Mouse (Mus musculus): ENCODE measurements around the gene Gm7029. TPM values are rescaled to one million over a fixed set of nuclear protein-coding genes. Genes with fewer than 3 reads are reported as not detected.
"Not testable (repeated sequence)": the region's sequence is repeated elsewhere in the genome, so short reads cannot be mapped to it uniquely, and the experiment has no call there.

The Gm7029 gene
- polyA plus RNA-seq, 1 experiment from 2014 or later: not detected

DNA sequence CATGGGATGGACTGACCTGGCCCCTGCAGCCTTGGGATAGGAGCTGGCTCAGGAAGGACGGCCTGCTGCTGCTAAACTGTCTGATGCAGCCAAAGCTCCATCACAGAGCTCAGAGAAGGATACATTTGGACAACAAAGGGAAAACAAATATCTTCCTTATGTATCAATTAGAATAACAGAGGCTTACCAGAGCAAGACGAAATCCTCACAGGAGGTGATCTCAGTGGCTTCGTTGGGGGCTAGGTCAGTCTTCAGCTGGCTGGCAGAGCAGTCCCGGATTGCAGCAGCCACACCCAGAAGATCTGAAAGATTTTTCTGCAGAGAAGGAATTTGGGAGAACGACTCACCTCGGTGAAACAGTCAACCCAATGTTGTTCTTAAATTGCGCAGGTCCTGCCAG is 18.8 kb downstream of the Gm7029 start:
- ATAC-seq (replicated peaks; ENCODE audit: insufficient number of reproducible peaks, insufficient read depth, low FRiP score, low read depth): no peak
- Histone ChIP-seq H3K27me3 (no peaks in the 10 kb centered on the region), H3K4me1 (replicated peaks) (peaks cover 16% of the 10 kb centered on the region), H3K4me2 (no peak overlapping the region), H3K27ac (no peak overlapping the region), H3K4me3 (no peak overlapping the region), H3K9ac (no peak overlapping the region), H3K36me3 (no peaks in the 10 kb centered on the region), H3K9me3 (replicated peaks) (no peaks in the 10 kb centered on the region)
- WGBS: 29% methylated on average over 7 of the region's 7 CpGs

DNA sequence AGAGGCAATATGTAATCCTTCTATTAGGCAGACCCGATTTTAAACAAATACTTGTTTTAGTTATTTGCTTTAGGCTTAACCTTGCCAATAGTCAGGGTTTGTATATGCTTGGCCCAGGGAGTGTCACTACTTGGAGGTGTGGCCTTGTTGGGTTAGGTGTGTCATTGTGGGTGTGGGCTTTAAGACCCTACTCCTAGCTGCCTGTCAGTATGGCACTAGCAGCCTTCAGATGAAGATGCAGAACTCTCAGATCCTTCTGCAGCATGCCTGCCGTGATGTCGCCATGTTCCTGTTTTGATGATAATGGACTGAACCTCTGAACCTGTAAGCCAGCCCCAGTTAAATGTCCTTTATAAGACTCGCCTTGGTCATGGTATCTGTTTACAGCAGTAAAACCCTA is 19.4 kb downstream of the Gm7029 start:
- not testable (repeated sequence) for ATAC-seq (replicated peaks; ENCODE audit: insufficient number of reproducible peaks, insufficient read depth, low FRiP score, low read depth); H3K4me2 ChIP-seq; H3K9me3 ChIP-seq (replicated peaks); H3K36me3 ChIP-seq; H3K27me3 ChIP-seq; H3K9ac ChIP-seq; H3K27ac ChIP-seq; H3K4me3 ChIP-seq
- peaks cover 12% of the 10 kb centered on the region for H3K4me1 ChIP-seq (replicated peaks)
- WGBS: 74% methylated on average over 4 of the region's 4 CpGs

DNA sequence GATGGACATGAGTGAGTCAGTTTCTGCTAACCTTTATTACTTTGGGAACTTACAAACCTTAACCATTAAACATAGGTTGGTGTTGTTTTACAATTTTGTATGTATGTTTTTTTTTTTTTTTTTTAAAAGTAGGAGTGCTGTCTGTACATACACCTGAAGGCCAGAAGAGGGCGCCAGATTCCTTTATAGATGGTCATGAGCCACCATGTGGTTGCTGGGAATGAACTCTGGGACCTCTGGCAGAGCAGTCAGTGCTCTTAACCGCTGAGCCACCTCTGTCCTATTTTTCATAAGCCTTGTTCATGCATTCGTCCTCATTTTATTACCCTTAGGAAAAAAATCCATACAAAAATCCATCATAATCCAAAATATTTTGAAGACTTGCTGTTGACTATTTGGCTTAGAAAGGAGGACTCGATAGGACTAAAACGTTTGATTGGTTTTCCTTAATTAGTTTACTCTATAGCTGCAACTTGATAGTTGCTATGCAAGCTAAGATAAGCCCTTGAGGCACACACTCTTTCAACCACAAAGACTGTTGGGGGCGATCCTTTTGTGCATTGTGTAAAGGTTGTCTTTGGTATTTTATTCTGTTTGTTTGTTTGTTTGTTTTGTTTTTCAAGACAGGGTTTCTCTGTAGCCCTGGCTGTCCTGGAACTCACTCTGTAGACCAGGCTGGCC is 23.6 kb downstream of the Gm7029 start:
- Histone ChIP-seq H3K4me1 (replicated peaks) (peaks cover 5% of the 10 kb centered on the region; the same call in 1 of the 2 replicates), H3K9me3 (replicated peaks) (no peaks in the 10 kb centered on the region), H3K27ac (no peak overlapping the region), H3K9ac (no peak overlapping the region), H3K27me3 (no peaks in the 10 kb centered on the region), H3K4me2 (no peak overlapping the region), H3K36me3 (no peaks in the 10 kb centered on the region), H3K4me3 (no peak overlapping the region)
- no peak for ATAC-seq (replicated peaks; ENCODE audit: insufficient number of reproducible peaks, insufficient read depth, low FRiP score, low read depth)
- WGBS: 45% methylated on average over 6 of the region's 6 CpGs

DNA sequence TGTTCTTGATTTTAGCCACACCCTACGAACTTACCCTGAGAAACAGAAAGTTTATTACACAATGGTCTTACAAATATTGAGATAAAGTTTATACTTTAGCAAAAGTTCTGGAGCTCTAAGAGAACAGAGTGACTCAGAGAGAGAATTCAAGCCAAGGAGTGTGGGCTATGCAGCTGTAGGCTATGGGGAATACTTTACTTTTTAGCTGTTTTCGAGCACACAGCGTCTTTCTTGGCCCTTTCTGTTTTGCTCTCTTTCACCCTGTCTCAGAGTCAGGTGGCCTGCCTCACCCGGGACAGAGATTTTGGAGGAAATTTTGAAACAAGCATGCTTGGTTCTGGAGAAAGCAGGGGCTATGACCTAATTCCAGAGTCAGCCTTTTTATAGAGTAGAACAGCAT is 24.6 kb downstream of the Gm7029 start:
- H3K4me1 ChIP-seq (replicated peaks); H3K36me3 ChIP-seq; H3K4me3 ChIP-seq; ATAC-seq (replicated peaks; ENCODE audit: insufficient number of reproducible peaks, insufficient read depth, low FRiP score, low read depth); H3K9ac ChIP-seq; H3K9me3 ChIP-seq (replicated peaks); H3K4me2 ChIP-seq; H3K27ac ChIP-seq; H3K27me3 ChIP-seq: not testable (repeated sequence)
- WGBS: 83% methylated on average over 4 of the region's 4 CpGs

DNA sequence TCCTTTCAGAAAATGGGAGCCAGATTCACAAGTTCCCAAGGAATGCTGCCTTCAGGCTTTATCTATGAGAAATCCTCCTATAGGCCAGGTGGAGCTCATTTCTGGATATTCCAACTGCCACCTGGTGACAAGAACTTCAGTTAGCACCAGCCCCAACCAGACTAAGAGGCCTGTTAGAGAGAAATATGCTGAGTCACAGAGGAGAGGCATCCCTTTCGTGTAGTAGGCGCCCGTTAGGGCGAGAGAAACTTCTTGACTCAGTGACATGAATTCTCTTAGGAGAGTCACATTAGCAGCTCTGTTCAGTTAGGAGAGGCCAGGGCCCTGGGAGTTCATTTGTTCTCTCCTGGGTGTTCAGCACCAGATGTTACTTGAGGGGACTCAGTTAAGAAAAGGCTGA is 26.0 kb downstream of the Gm7029 start:
- H3K4me3 ChIP-seq: no peak overlapping the region
- no peak overlapping the region for H3K9ac ChIP-seq
- 68% methylated on average over 4 of the region's 4 CpGs for WGBS
- no peaks in the 10 kb centered on the region for H3K36me3 ChIP-seq
- peaks cover 5% of the 10 kb centered on the region; the same call in 1 of the 2 replicates for H3K4me1 ChIP-seq (replicated peaks)
- H3K9me3 ChIP-seq (replicated peaks): no peaks in the 10 kb centered on the region
- no peak for ATAC-seq (replicated peaks; ENCODE audit: insufficient number of reproducible peaks, insufficient read depth, low FRiP score, low read depth)
- H3K27me3 ChIP-seq: no peaks in the 10 kb centered on the region
- H3K27ac ChIP-seq: no peak overlapping the region
- no peak overlapping the region for H3K4me2 ChIP-seq

DNA sequence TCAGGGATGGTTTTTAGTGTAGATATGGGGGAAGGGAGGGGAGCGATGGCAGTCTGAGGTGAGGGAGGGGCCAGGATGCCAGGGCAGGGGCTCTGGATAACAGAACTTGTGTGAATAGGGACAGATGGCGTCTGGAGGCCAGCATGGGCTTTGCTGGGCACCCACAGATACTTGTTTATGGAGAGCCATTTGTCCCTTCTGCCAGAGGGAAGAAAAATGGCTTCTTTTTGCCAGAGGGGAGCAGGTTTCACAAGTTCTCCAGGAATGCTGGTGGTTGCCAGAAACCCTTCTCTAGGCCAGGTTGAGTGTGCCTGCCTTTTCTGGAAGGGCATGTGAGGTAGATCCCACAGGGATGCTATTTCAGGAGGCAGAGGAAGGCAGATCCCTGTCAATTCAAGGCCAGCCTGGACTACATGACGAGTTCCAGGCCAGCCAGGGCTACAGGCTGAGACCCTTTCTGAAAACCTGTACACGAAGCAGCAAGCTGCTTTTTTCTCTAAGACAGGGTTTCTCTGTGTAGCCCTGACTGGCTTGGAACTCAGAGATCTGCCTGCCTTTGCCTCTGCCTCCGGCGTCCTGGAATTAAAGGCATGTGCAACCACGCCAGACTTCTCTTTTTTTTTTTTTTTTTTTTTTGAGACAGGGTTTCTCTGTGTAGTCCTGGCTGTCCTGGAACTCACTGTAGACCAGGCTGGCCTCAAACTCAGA is 26.8 kb downstream of the Gm7029 start:
- peaks cover 5% of the 10 kb centered on the region; the same call in 1 of the 2 replicates for H3K4me1 ChIP-seq (replicated peaks)
- 49% methylated on average over 7 of the region's 7 CpGs for WGBS
- ATAC-seq (replicated peaks; ENCODE audit: insufficient number of reproducible peaks, insufficient read depth, low FRiP score, low read depth): no peak
- no peak overlapping the region for H3K27ac ChIP-seq
- H3K4me2 ChIP-seq: no peak overlapping the region
- H3K36me3 ChIP-seq: no peaks in the 10 kb centered on the region
- H3K27me3 ChIP-seq: no peaks in the 10 kb centered on the region
- H3K9me3 ChIP-seq (replicated peaks): no peaks in the 10 kb centered on the region
- no peak overlapping the region for H3K4me3 ChIP-seq
- 0 out of 2 replicates have a peak overlapping the region, but pooled peaks have one; percentile 14 for H3K9ac ChIP-seq

DNA sequence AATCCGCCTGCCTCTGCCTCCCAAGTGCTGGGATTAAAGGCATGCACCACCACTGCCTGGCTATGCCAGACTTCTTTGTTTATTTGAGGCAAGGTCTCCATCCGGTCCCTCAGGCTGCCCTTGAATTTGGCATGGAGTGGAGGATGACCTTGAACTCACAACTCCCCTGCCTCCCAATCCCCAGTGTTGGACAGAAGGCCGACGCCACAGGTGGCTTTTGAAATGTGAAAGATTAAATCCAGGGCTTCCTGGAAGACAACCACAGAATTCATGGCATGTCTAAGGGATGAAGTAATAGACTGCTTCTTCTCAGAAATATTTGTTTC is 27.3 kb downstream of the Gm7029 start:
- H3K9me3 ChIP-seq (replicated peaks): no peaks in the 10 kb centered on the region
- 72% methylated on average over 4 of the region's 4 CpGs for WGBS
- H3K9ac ChIP-seq: no peak overlapping the region
- no peak overlapping the region for H3K4me2 ChIP-seq
- ATAC-seq (replicated peaks; ENCODE audit: insufficient number of reproducible peaks, insufficient read depth, low FRiP score, low read depth): no peak
- H3K27me3 ChIP-seq: no peaks in the 10 kb centered on the region
- H3K27ac ChIP-seq: no peak overlapping the region
- H3K36me3 ChIP-seq: no peaks in the 10 kb centered on the region
- H3K4me1 ChIP-seq (replicated peaks): peaks cover 5% of the 10 kb centered on the region; the same call in 1 of the 2 replicates
- no peak overlapping the region for H3K4me3 ChIP-seq

DNA sequence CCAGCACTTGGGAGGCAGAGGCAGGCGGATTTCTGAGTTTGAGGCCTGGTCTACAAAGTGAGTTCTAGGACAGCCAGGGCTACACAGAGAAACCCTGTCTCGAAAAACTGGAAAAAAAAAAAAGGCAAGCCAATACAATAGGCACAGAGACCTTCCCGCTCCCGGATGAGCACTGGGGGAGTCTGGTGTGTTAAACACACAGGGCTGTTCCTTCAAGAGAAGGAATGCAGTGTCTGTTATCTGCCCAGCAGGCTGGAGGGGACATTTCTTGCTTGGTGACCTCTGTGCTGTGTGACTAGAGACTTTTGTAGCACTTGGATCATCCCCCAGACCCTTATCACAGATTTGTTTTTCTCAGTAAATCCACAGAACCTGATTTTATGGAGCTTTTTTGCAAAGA is 28.0 kb downstream of the Gm7029 start:
- Histone ChIP-seq H3K27me3 (no peaks in the 10 kb centered on the region), H3K9ac (no peak overlapping the region), H3K36me3 (no peaks in the 10 kb centered on the region), H3K4me1 (replicated peaks) (peaks cover 5% of the 10 kb centered on the region; the same call in 1 of the 2 replicates), H3K4me3 (no peak overlapping the region), H3K27ac (peak overlapping the region; percentile 47), H3K4me2 (no peak overlapping the region), H3K9me3 (replicated peaks) (no peaks in the 10 kb centered on the region)
- 56% methylated on average over 4 of the region's 4 CpGs for WGBS
- ATAC-seq (replicated peaks; ENCODE audit: insufficient number of reproducible peaks, insufficient read depth, low FRiP score, low read depth): peak; percentile 63; the same call in 1 of the 2 replicates

DNA sequence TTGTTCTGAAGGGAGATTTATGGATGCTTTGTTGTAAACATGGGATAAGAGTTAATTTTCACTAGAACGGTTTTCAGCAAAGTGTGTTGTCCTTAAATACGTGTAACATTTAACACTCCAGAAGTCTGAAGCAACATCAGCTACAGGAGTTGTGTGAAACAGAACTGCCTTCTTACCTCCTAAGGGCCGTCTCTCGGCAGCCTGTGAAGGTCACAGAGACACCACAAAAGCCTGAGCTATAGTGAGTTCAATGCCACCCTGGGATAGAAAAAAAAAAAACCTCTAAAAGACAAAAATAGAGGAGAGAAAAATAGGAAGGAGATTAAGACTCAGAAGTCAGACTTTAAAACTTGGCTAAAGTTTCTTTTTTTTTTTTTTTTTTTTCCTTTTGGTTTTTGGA is 28.4 kb downstream of the Gm7029 start:
- no peaks in the 10 kb centered on the region for H3K36me3 ChIP-seq
- no peak overlapping the region for H3K4me3 ChIP-seq
- peaks cover 5% of the 10 kb centered on the region; the same call in 1 of the 2 replicates for H3K4me1 ChIP-seq (replicated peaks)
- ATAC-seq (replicated peaks; ENCODE audit: insufficient number of reproducible peaks, insufficient read depth, low FRiP score, low read depth): no peak
- H3K27ac ChIP-seq: peak overlapping the region; percentile 47
- H3K9me3 ChIP-seq (replicated peaks): no peaks in the 10 kb centered on the region
- no peak overlapping the region for H3K9ac ChIP-seq
- H3K4me2 ChIP-seq: no peak overlapping the region
- H3K27me3 ChIP-seq: no peaks in the 10 kb centered on the region
- 46% methylated on average over 4 of the region's 4 CpGs for WGBS

DNA sequence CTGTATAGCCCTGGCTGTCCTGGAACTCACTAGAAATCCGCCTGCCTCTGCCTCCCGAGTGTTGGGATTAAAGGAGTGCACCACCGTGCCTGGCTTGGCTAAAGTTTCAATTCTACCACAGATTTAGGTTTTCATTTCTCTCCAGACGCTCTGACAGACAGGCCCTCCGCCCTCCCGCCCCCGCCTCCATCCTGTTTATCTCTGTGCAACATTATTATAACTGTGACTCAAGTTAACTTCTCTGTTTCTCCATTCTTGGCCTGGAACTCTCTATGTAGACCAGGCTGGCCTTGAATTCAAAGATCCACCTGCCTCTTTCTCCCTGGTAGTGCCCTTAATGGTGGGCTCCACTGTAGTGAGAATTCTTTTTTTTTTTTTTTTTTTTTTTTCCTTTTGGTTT is 28.9 kb downstream of the Gm7029 start:
- ATAC-seq (replicated peaks; ENCODE audit: insufficient number of reproducible peaks, insufficient read depth, low FRiP score, low read depth): no peak
- Histone ChIP-seq H3K4me2 (no peak overlapping the region), H3K9me3 (replicated peaks) (no peaks in the 10 kb centered on the region), H3K4me1 (replicated peaks) (peaks cover 5% of the 10 kb centered on the region; the same call in 1 of the 2 replicates), H3K36me3 (no peaks in the 10 kb centered on the region), H3K27ac (no peak overlapping the region), H3K9ac (no peak overlapping the region), H3K4me3 (no peak overlapping the region), H3K27me3 (no peaks in the 10 kb centered on the region)
- WGBS: 77% methylated on average over 7 of the region's 7 CpGs

DNA sequence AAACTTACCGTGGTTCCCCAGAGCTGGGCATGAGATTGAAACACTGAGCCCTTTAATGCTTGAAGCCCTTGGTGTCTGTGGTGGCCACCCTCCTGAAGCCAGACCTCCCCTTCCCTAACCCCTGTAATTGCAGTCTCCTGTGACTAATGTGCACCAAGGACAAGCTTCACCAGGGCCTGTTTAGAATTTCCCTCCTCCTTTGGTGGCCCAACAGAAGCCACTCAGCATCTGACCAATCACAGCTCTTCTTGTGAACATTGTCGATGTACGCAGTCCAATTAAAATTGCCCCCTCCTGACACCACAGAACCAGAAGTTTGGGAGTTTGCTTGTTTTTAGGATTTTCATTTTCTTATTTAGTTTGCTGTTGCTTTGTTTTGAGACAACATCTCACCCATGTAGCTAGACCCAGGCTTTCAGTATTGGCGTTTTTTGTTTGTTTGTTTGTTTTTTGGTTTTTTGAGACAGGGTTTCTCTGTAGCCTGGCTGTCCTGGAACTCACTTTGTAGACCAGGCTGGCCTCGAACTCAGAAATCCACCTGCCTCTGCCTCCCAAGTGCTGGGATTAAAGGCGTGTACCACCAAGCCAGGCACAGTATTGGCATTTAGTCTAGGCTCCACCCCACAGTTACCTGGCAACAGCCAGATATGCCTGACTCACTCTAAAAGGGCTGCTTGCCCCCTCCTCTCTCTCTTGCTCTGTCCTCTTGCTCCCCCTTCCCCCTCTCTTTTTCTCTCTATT is 30.4 kb downstream of the Gm7029 start:
- H3K4me1 ChIP-seq (replicated peaks): peaks cover 14% of the 10 kb centered on the region
- H3K27ac ChIP-seq; H3K4me2 ChIP-seq; ATAC-seq (replicated peaks; ENCODE audit: insufficient number of reproducible peaks, insufficient read depth, low FRiP score, low read depth); H3K9ac ChIP-seq; H3K9me3 ChIP-seq (replicated peaks); H3K4me3 ChIP-seq; H3K36me3 ChIP-seq; H3K27me3 ChIP-seq: not testable (repeated sequence)
- 75% methylated on average over 6 of the region's 6 CpGs for WGBS
